Mouse (Mus musculus) frontal cortex, adult 2 months (tissue): Measurements from ENCODE around the gene Piwil4. TPM values are rescaled to one million over a fixed set of nuclear protein-coding genes. Genes with fewer than 3 reads are reported as not detected.
A peak's percentile ranks its signal among the peaks of the same experiment; 100 is the strongest.

Experiments used
- DNase-seq, 2 experiments: peaks; one replicate each; pipeline ENCODE4 v3.0.0; 2022; ENCODE audit warnings: low spot score in 1 of 2; ENCODE audit errors: extremely low spot score in 1 of 2
- polyA plus RNA-seq: library from polyadenylated mRNA; depleted of rRNA; stranded (reverse); fragments of >200 nt; gene quantifications from 2 replicates; pipeline ENCODE4 v1.2.3, GENCODE M21; 2012; rRNA removed

The Piwil4 gene
- polyA plus RNA-seq = 0.15 and 0.16 TPM in 2 replicates

- no peak for DNase-seq
These were observed at the start of gene Piwil4 for GRCm38 (mm10) chr9:14740151-14740924. Piwil4 (minus strand) TSS chr9:14740733.

- no peak for DNase-seq
These were observed 46.8 kb upstream of the Piwil4 start for GRCm38 (mm10) chr9:14787356-14787755.

GRCm38 (mm10) chr9:14784039-14785002 is 43.8 kb upstream of the Piwil4 start, which contains the start of the genes Mre11a and Ankrd49:
Mre11a (plus strand) TSS chr9:14784654.
Ankrd49 (minus strand) TSS chr9:14784856.
- DNase-seq = peak; percentile 92 to 96

GRCm38 (mm10) chr9:14778341-14778740 is 37.8 kb upstream of the Piwil4 start:
- DNase-seq = no peak

- DNase-seq = peak in 1 of 2 experiments; percentile 28
These were observed 33.3 kb upstream of the Piwil4 start for GRCm38 (mm10) chr9:14773813-14774212.

GRCm38 (mm10) chr9:14772074-14772473 is 31.5 kb upstream of the Piwil4 start:
- DNase-seq = no peak

- no peak for DNase-seq
These were observed 30.4 kb upstream of the Piwil4 start, which contains the start of gene 1700012B09Rik for GRCm38 (mm10) chr9:14770803-14771471. 1700012B09Rik (minus strand) TSS chr9:14771030.

GRCm38 (mm10) chr9:14769811-14770210 is 29.3 kb upstream of the Piwil4 start:
- DNase-seq = no peak

GRCm38 (mm10) chr9:14764765-14765164 is 24.2 kb upstream of the Piwil4 start:
- peak in 1 of 2 experiments; percentile 78 for DNase-seq

GRCm38 (mm10) chr9:14759261-14759660 is 18.7 kb upstream of the Piwil4 start:
- DNase-seq = no peak

GRCm38 (mm10) chr9:14758590-14758989 is 18.1 kb upstream of the Piwil4 start:
- no peak for DNase-seq

GRCm38 (mm10) chr9:14754469-14754868 is 13.9 kb upstream of the Piwil4 start:
- DNase-seq = no peak

- DNase-seq = no peak
These were observed 13.4 kb upstream of the Piwil4 start for GRCm38 (mm10) chr9:14753947-14754346.

- DNase-seq = no peak
These were observed 11.5 kb upstream of the Piwil4 start, which contains the start of gene Fut4 for GRCm38 (mm10) chr9:14752001-14752522. Fut4 (minus strand) TSS chr9:14752393.

- DNase-seq = no peak
These were observed 11.0 kb upstream of the Piwil4 start for GRCm38 (mm10) chr9:14751503-14752000.

- no peak for DNase-seq
These were observed 10.5 kb upstream of the Piwil4 start for GRCm38 (mm10) chr9:14750901-14751502.

- DNase-seq = no peak
These were observed 909 bp downstream of the Piwil4 start for GRCm38 (mm10) chr9:14739498-14740150.

- DNase-seq = no peak
These were observed 9.5 kb downstream of the Piwil4 start for GRCm38 (mm10) chr9:14730941-14731541.

- DNase-seq = no peak
These were observed 12.2 kb downstream of the Piwil4 start for GRCm38 (mm10) chr9:14728365-14728764.
